Mouse (Mus musculus) fibroblast of lung, adult 2 months (primary cell): Measurements from ENCODE around the gene Hdac1.

Experiments used
- DNase-seq: peaks from one replicate; pipeline ENCODE4 v3.0.0-alpha.2; 2011; ENCODE audit warnings: low read depth

Hdac1 gene

DNA sequence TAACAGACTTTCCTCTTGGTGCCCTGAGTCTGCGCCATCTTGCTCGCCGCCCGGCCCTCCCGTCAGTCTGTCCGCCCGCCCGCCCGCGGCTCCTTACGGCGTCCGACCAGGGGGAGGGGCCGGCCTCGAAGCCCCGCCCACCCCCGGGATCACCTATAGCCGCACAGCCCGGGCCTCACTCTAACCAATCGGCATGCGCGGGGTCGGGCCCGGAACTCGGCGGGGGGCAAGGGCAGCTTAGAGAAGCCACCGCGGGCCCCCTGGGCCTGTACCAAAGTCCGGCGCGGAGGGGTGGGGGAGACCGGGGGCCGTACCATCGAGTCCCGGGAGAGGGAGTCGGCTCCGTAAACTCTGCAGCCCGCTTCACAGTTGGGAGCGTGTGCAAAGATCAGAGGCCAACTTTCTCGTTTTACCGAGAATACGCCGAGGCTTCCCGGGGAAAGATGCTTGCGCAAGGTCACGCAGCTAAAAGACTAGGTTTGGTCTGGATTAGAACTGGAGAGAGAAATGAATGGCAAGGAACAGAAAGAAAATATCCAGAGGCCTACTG is at the start of gene Hdac1:
Gene Hdac1 (minus strand): TSS at position 122 of the 550 bp plus-strand sequence.
- DNase-seq = peak; percentile 86

GRCm38 (mm10) chr4:129588865-129589264 is 46.4 kb upstream of the Hdac1 start:
- no peak for DNase-seq

DNA sequence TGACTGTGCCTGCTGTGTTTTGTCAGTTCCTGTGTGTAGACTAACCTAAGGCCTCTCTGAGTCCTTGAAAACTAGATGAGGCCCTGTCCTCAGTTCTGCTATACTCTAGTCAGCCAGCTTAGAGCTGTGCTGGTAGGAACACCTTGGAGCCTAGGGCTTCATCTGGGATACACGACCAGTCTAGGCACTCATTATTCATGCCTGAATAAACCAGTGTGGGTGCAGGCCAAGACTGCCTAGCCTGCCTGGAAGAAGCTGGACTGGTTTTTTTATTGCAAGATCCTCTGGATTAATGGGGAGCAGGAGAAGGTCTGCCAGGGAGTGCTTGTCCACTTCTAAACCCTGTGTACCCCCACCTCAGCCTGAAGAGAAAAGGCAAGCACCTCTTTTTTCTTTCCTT is 44.4 kb upstream of the Hdac1 start:
- DNase-seq = no peak

- DNase-seq = no peak
Measured at GRCm38 (mm10) chr4:129585773-129586172, 43.3 kb upstream of the Hdac1 start.

DNA sequence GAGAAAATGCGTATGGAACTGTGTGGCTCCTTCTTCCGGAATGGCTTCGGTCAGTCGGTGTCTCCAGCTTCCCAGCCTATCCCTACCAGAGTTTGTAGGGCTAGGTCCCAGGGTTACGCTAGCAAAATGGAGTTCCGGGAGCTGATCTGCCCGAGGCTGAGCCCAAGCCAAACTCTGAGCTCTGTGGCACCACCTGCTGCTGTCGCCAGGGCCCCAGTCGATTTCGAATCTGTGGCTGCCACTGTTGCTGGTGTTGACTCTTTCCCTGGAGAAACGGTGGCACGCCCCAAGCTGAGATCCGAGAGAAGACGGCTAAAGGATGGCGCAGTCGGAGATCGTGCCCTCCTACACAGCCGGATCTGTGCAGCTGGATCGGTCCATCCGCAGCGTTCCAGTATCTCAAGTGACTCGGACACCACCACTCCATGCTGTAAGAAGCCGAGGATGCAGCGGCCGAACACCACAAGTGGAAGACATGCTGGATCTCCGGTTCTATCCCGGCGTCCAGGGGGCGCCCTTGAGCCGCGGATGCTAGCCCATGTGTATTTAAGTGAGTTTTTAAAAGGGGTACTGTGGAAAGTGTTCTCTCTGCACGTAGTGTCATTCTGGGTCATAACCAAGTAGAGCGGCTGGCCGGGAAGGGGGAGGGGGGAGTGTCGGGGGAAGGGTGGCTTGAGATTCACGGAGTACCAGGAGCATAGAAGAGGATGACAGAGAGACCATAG is 42.5 kb upstream of the Hdac1 start:
- peak; percentile 51 for DNase-seq

DNA sequence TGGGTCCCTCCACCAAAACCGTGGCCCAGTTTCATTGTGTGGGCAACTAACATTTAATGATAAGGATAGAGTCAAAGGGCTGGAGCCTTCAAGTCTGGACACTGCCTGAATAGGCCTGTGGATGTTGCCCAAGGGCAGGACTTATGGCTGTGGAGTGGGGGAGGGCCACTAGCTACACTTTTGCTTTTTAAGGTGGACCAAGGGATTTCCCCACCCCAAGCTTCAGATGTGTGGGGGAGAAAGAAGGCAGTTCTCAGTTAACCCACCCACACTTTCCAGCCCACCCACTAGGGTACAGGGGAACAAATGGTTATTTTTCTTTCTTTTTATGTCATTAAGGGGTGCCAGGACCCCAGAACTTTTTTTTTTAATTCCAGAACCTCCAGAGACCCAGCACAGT is 41.9 kb upstream of the Hdac1 start:
- no peak for DNase-seq

- no peak for DNase-seq
Measured at GRCm38 (mm10) chr4:129582251-129582650, 39.7 kb upstream of the Hdac1 start.

- no peak for DNase-seq
Measured at GRCm38 (mm10) chr4:129580347-129580746, 37.8 kb upstream of the Hdac1 start.

- no peak for DNase-seq
Measured at GRCm38 (mm10) chr4:129578466-129578865, 36.0 kb upstream of the Hdac1 start, which contains the start of gene Fam167b. Fam167b (minus strand) TSS chr4:129578549.

DNA sequence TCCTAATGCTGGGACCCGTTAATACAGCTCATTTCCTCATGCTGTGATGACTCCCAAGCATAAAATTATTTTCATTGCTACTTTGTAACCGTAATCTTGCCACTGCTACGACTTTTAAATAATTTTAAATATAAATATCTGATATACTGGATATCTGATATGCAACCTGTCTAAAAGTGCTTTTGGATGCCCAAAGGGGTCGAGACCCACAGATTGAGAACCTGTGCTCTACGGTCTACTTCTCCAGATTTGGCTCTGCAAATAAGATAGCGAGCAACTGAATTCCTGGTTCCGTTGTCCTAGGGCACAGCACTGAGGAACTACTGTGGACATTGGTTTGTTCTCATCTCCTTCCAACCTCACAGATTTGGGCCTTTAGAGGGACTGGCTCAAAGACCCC is 35.2 kb upstream of the Hdac1 start:
- no peak for DNase-seq

- DNase-seq = no peak
Measured at GRCm38 (mm10) chr4:129576863-129577491, 34.5 kb upstream of the Hdac1 start.

GRCm38 (mm10) chr4:129575171-129575844 is 32.8 kb upstream of the Hdac1 start:
- DNase-seq = no peak

DNA sequence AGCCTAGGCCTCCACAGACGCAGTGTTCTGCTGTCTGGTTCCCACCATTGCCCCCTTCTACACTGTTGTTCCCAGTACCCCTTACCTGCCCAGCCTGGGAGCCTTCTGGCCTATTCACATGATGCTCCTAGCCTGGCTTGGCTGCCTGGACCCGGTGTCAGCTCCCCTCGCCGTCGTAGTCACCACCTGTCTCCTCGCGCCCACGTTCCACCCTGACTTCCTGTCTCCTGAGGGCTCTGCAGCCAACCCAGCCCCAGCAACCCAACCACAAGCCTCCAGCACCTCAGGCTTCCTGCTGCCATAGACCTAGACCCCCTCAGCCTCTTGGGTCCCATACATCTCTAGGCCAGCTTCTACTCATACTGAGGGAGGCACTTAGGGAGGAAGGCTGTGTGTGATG is 30.9 kb upstream of the Hdac1 start, which contains the start of gene Lck:
Gene Lck (minus strand): TSS at position 212 of the 400 bp plus-strand sequence.
- no peak for DNase-seq

DNA sequence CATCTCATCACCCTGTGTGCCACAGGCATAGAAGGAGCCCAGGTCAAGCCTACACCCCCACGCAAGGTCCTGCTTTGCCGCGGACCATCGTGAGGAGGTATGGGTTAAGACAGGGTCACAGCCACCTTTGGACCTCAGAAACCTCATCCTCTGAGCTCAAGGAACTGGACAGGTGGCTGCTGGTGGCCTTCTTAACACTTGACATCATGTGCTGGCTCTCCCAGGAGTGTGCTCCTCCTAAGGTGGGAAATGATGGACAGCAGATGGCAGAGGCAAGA is 30.5 kb upstream of the Hdac1 start:
- DNase-seq = no peak

DNA sequence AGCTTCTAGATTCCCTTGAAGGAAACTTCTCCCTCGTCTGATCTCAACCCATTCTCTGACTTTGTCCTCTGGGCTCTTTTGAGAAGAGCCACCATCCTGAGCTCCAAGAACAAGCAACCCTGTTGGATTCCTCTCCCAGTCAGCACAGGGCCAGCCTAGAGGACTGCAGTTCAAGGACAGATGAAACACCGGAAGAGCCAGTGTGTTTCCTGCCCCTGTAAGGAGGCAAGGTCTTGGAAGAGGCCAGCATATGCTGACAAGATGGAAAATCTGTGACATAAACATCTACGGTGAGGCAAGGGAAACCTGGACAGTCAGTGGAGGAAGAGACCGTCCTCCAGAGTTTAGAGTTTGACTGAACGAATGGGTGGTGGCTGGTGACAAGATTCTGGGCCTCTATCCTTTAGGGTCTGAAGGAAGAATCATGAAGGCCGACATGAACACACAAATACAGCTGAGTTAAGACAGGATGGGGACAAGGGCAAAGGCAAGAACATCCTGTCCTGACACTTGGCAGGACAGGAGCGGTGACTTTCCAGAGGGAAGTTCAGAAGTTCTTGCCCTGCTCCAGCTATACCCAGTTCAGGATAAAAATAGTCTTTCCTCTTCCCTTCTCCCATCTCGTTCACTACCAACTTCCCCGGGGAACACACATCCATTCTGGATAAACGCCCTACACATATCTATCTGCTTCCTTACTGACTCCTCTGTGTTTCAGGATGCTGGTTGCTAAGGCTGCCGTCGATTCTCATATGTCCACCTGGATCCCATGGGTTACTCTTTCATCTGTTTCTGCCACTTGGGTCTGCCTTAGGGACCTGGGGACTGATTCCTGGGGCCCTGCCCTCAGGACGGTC is 30.0 kb upstream of the Hdac1 start:
- no peak for DNase-seq

DNA sequence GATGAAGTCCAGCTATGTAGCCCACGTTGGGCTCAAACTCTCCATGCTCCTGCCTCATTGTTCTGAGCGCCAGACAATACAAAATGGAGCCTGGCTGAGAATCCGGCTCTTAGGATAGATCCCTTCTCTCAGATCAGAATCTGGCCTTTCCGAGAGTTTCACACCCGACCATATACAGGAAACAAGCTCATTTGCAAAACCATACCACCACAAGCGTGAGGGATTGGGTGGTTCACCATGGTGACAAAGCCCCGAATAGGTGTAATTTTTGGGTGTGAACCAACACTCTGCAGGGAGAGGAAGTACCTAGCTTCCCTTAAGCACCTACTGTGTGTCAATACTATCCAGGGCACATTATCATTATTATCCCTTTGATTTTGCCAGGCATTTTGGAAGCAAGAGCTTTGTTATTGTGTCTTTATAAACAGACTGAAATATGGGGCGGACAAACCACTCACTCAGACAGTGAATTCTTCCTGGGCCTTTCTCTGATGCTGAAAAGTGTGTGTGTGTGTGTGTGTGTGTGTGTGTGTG is 29.1 kb upstream of the Hdac1 start:
- no peak for DNase-seq

DNA sequence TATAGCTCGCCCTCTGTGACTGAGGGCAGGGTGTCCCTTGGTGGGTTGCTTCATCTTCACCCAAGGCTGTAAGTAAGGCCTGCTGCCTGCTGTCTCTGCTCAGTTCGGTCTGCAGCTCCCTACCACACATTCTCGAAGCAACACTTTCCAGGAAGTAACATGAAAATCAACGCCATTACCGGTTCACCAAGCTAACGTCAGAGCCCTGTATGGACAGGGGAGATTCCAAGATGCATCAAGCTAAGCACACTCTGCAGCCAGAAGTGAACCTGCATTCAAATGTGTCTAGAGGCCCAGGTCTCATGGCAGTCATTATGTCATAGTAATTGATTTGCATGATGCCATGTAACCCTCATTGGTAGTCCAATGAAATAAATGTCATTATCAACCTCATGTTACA is 27.5 kb upstream of the Hdac1 start:
- no peak for DNase-seq

- DNase-seq = no peak
Measured at GRCm38 (mm10) chr4:129568366-129568765, 25.9 kb upstream of the Hdac1 start.

- DNase-seq = no peak
Measured at GRCm38 (mm10) chr4:129565139-129565538, 22.6 kb upstream of the Hdac1 start.

- DNase-seq = no peak
Measured at GRCm38 (mm10) chr4:129563718-129564117, 21.2 kb upstream of the Hdac1 start.

DNA sequence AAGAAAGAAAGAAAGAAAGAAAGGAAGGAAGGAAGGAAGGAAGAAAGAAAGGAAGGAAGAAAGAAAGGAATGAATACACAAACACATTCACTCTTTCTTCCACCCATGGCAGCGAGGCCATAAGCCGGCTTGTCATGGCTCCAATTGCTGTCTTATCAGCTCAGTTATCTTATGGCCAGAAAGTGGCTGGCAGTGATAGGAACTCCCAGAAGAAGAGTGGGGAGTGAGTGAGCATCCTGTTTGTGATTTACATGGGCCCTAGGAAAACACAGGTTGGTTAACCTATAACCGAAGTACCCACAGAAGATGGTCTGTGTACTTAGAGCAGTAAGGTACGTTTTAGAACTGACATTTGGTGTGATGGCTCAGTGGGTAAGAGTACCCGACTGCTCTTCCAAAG is 18.7 kb upstream of the Hdac1 start:
- no peak for DNase-seq
